Mouse (Mus musculus): ENCODE data around the gene Frmd5.
"Not testable (repeated sequence)": the region's sequence is repeated elsewhere in the genome, so short reads cannot be mapped to it uniquely, and the experiment has no call there.

Frmd5 gene

DNA sequence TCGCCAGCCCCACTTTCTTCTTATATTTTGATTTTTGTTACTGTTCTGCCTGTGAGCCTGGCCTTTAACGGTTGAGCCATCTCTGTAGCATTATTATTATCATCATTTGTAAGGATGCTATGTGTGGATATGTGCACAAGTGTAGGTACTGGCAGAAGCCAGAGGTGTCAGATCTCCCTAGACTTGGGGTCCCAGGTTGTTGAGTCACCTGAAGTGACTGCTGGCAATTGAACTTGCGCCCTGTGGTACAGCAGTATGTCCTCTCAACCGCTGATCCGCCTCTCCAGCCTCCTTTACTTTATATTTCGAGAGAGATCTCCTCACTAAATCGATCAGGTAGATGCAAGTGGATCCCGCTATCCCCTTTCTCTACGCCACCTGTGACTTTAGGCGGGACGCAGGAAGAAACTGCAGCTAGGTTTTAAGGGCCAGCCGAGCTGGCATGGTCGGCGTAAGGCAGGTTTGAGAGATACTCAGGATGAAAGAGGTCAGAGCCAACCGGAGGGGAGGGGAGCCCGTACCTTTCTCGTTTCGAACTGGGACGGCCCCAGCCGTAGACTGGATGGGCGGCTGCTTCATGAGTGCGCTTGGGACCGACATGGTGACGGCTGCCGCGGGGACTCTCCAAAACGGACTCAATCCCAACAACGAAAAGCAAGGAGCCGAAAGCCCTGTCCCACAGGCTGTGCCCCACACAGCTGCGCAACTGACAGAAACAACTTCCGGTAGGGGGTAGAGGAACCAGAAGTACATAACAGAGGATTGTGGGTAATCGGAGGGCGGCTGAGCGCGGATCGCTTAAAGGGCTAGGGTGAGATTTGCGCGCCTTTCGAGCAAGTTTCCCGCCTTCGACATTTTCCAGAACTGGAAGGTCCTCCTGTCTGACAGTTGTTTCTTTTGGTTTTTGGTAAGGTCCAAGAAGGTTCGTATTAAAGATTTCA lies 300.7 kb downstream of the Frmd5 start, which contains the start of the genes Mfap1a and Wdr76:
Gene Mfap1a (minus strand): TSS at position 724 of the 941 bp plus-strand sequence.
Gene Wdr76 (plus strand): TSS at position 782 of the 941 bp plus-strand sequence.
- peak; percentile 61 to 75 for DNase-seq (ENCODE audit: low spot score in 2 of 2)

DNA sequence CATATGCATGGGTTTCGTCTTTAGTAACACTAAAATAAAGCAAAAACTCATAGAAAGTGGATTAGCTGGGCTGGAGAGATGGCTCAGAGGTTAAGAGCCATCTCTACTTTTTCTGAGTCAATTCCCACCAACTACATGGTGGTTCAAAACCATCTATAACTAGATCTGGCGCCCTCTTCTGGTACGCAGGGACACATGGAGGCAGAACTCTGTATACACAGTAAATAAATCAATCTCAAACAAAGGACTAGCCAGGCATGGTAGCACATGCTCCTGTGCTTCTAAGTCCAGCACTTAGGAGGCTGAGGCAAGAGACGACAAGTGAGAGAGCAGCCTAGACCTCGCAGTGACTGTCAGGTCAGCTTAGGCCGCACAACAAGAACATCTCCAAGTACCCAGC lies 305.3 kb downstream of the Frmd5 start:
- not testable (repeated sequence) for DNase-seq (ENCODE audit: low spot score in 2 of 2)
